Mouse (Mus musculus) neural tube, embryonic 10.5 days (tissue): Measurements from ENCODE around the gene Mdm1.
"Not testable (repeated sequence)": the region's sequence is repeated elsewhere in the genome, so short reads cannot be mapped to it uniquely, and the experiment has no call there.

ENCODE experiments used
- DNase-seq: peaks from one replicate; pipeline ENCODE4 v3.0.0-alpha.2; 2017; ENCODE audit warnings: low spot score; ENCODE audit errors: extremely low spot score

The Mdm1 gene

DNA sequence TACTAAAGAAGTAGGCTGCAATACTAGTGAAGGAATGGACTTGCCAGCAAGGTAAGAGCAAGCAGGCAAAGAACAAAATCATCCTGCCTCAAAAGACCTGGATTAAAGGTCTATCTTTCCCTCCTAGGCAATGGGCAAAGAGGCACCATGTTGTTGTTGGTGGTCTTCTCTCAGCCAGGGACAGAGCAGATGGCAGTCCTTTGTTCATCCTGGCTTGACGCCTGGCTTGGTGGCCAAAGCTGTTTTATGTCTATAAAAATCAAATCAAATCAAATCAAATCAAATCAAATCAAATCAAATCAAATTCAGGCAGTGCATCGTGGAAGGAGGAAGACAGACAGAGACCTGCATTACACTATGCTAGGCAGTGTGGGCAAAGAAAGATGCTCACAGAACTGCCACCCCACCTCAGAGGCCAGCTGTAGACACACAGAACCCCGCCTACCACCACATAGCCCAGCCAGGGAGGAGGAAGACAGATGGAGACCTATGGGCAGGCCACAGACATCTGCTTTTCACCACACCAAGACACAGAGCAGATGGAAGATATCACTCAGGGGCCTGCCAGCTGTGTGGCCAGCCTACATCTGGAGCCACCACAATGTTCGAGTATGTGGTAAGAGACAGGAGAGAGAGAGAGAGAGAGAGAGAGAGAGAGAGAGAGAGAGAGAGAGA is 74.2 kb downstream of the Mdm1 start:
- not testable (repeated sequence) for DNase-seq
